Mouse (Mus musculus): ENCODE measurements at regions not wholly inside any gene's neighbourhood (a gene's known extent, or its start where the extent isn't known, plus 50 kb on each side); places are given as distances from the start of the nearest gene placed in this dataset.

- no peaks in the 10 kb centered on the region for H3K27me3 ChIP-seq
- H3K4me3 ChIP-seq = no peak overlapping the region
These were observed 114.5 kb upstream of the Slco3a1 start for GRCm38 (mm10) chr7:74669110-74669509.

GRCm38 (mm10) chr7:74667106-74667505 lies 112.5 kb upstream of the Slco3a1 start:
- no peaks in the 10 kb centered on the region for H3K27me3 ChIP-seq
- WGBS = 50% methylated on average over 3 of the region's 3 CpGs
- no peak for ATAC-seq (ENCODE audit: low FRiP score, low read depth)

More at GRCm38 (mm10) chr7:74669110-74669509, 114.5 kb upstream of the Slco3a1 start:
- Histone ChIP-seq H3K4me2 (no peak overlapping the region), H3K9ac (no peak overlapping the region), H3K4me1 (replicated peaks) (no peaks in the 10 kb centered on the region), H3K9me3 (no peaks in the 10 kb centered on the region), H3K27ac (replicated peaks) (no peak overlapping the region), H3K36me3 (no peaks in the 10 kb centered on the region)
- no peak for ATAC-seq (ENCODE audit: low FRiP score, low read depth)

GRCm38 (mm10) chr7:74663820-74664219 lies 109.2 kb upstream of the Slco3a1 start:
- Histone ChIP-seq H3K4me3 (no peak overlapping the region), H3K27ac (replicated peaks) (no peak overlapping the region), H3K4me1 (replicated peaks) (no peaks in the 10 kb centered on the region), H3K36me3 (no peaks in the 10 kb centered on the region), H3K9ac (no peak overlapping the region), H3K4me2 (no peak overlapping the region), H3K9me3 (no peaks in the 10 kb centered on the region), H3K27me3 (no peaks in the 10 kb centered on the region)
- WGBS = 97% methylated on average over 1 of the region's 1 CpGs
- ATAC-seq (ENCODE audit: low FRiP score, low read depth) = no peak

More at GRCm38 (mm10) chr7:74667106-74667505, 112.5 kb upstream of the Slco3a1 start:
- H3K9me3 ChIP-seq = no peaks in the 10 kb centered on the region
- no peak overlapping the region for H3K4me3 ChIP-seq
- H3K9ac ChIP-seq = no peak overlapping the region
- H3K4me2 ChIP-seq = no peak overlapping the region
- H3K4me1 ChIP-seq (replicated peaks) = no peaks in the 10 kb centered on the region
- H3K36me3 ChIP-seq = no peaks in the 10 kb centered on the region
- H3K27ac ChIP-seq (replicated peaks) = no peak overlapping the region

GRCm38 (mm10) chr7:74647310-74647709 lies 92.7 kb upstream of the Slco3a1 start:
- no peak for ATAC-seq (ENCODE audit: low FRiP score, low read depth)
- Histone ChIP-seq H3K4me2 (no peak overlapping the region), H3K9me3 (no peaks in the 10 kb centered on the region), H3K36me3 (no peaks in the 10 kb centered on the region), H3K9ac (no peak overlapping the region), H3K4me3 (no peak overlapping the region), H3K4me1 (replicated peaks) (no peaks in the 10 kb centered on the region), H3K27ac (replicated peaks) (no peak overlapping the region), H3K27me3 (no peaks in the 10 kb centered on the region)
- 72% methylated on average over 2 of the region's 2 CpGs for WGBS

- Histone ChIP-seq H3K9me3 (no peaks in the 10 kb centered on the region), H3K4me1 (replicated peaks) (no peaks in the 10 kb centered on the region), H3K27ac (replicated peaks) (no peak overlapping the region), H3K4me3 (no peak overlapping the region), H3K27me3 (no peaks in the 10 kb centered on the region), H3K9ac (no peak overlapping the region), H3K4me2 (no peak overlapping the region), H3K36me3 (no peaks in the 10 kb centered on the region)
- WGBS = 85% methylated on average over 4 of the region's 4 CpGs
- ATAC-seq (ENCODE audit: low FRiP score, low read depth) = no peak
These were observed 85.6 kb upstream of the Slco3a1 start for GRCm38 (mm10) chr7:74640171-74640570.

- H3K36me3 ChIP-seq = no peaks in the 10 kb centered on the region
- WGBS = 92% methylated on average over 8 of the region's 8 CpGs
- ATAC-seq (ENCODE audit: low FRiP score, low read depth) = no peak
These were observed 77.6 kb upstream of the Slco3a1 start for GRCm38 (mm10) chr7:74632217-74632616.

GRCm38 (mm10) chr7:74628799-74629468 lies 74.4 kb upstream of the Slco3a1 start:
- Histone ChIP-seq H3K4me1 (replicated peaks) (no peaks in the 10 kb centered on the region), H3K9ac (no peak overlapping the region), H3K9me3 (no peaks in the 10 kb centered on the region), H3K27me3 (no peaks in the 10 kb centered on the region), H3K36me3 (no peaks in the 10 kb centered on the region), H3K4me2 (no peak overlapping the region), H3K27ac (replicated peaks) (no peak overlapping the region), H3K4me3 (no peak overlapping the region)
- no peak for ATAC-seq (ENCODE audit: low FRiP score, low read depth)
- 85% methylated on average over 6 of the region's 6 CpGs for WGBS

More at GRCm38 (mm10) chr7:74632217-74632616, 77.6 kb upstream of the Slco3a1 start:
- Histone ChIP-seq H3K27ac (replicated peaks) (no peak overlapping the region), H3K4me2 (no peak overlapping the region), H3K27me3 (no peaks in the 10 kb centered on the region), H3K9ac (no peak overlapping the region), H3K9me3 (no peaks in the 10 kb centered on the region), H3K4me3 (no peak overlapping the region), H3K4me1 (replicated peaks) (no peaks in the 10 kb centered on the region)
